Mouse (Mus musculus): ENCODE measurements around the gene Sh3bp4. TPM values are rescaled to one million over a fixed set of nuclear protein-coding genes. Genes with fewer than 3 reads are reported as not detected.

Sh3bp4 gene
- total RNA-seq, 2 experiments from 2014 or later, result 16.0 to 21.0 TPM

- intact Hi-C loops (cut with DNase I), result no loop called here
- no peak for DNase-seq (ENCODE audit: low spot score in 2 of 2)
These were observed 43.5 kb downstream of the Sh3bp4 start for GRCm38 (mm10) chr1:89113731-89114130.

- DNase-seq (ENCODE audit: low spot score in 2 of 2), result no peak
- intact Hi-C loops (cut with DNase I), result no loop called here
These were observed 46.8 kb downstream of the Sh3bp4 start for GRCm38 (mm10) chr1:89117062-89117461.

GRCm38 (mm10) chr1:89118076-89118475, 47.9 kb downstream of the Sh3bp4 start:
- DNase-seq (ENCODE audit: low spot score in 2 of 2), result no peak
- intact Hi-C loops (cut with DNase I), result no loop called here

- intact Hi-C loops (cut with DNase I), result no loop called here
- no peak for DNase-seq (ENCODE audit: low spot score in 2 of 2)
These were observed 48.6 kb downstream of the Sh3bp4 start for GRCm38 (mm10) chr1:89118836-89119235.

- DNase-seq (ENCODE audit: low spot score in 2 of 2), result no peak
- intact Hi-C loops (cut with DNase I), result no loop called here
These were observed 50.1 kb downstream of the Sh3bp4 start for GRCm38 (mm10) chr1:89120290-89120689.

GRCm38 (mm10) chr1:89121466-89121865, 51.3 kb downstream of the Sh3bp4 start:
- intact Hi-C loops (cut with DNase I), result no loop called here
- no peak for DNase-seq (ENCODE audit: low spot score in 2 of 2)

- intact Hi-C loops (cut with DNase I), result no loop called here
- no peak for DNase-seq (ENCODE audit: low spot score in 2 of 2)
These were observed 52.2 kb downstream of the Sh3bp4 start for GRCm38 (mm10) chr1:89122376-89122775.

GRCm38 (mm10) chr1:89124076-89124475, 53.9 kb downstream of the Sh3bp4 start:
- intact Hi-C loops (cut with DNase I), result no loop called here
- DNase-seq (ENCODE audit: low spot score in 2 of 2), result no peak

GRCm38 (mm10) chr1:89127163-89127562, 56.9 kb downstream of the Sh3bp4 start:
- DNase-seq (ENCODE audit: low spot score in 2 of 2), result no peak
- intact Hi-C loops (cut with DNase I), result no loop called here

- intact Hi-C loops (cut with DNase I), result no loop called here
- no peak for DNase-seq (ENCODE audit: low spot score in 2 of 2)
These were observed 60.2 kb downstream of the Sh3bp4 start for GRCm38 (mm10) chr1:89130429-89130828.

- intact Hi-C loops (cut with DNase I), result no loop called here
- no peak for DNase-seq (ENCODE audit: low spot score in 2 of 2)
These were observed 60.9 kb downstream of the Sh3bp4 start for GRCm38 (mm10) chr1:89131018-89131540.

- intact Hi-C loops (cut with DNase I), result no loop called here
- no peak for DNase-seq (ENCODE audit: low spot score in 2 of 2)
These were observed 61.5 kb downstream of the Sh3bp4 start for GRCm38 (mm10) chr1:89131707-89132106.

- no peak for DNase-seq (ENCODE audit: low spot score in 2 of 2)
- intact Hi-C loops (cut with DNase I), result no loop called here
These were observed 63.1 kb downstream of the Sh3bp4 start for GRCm38 (mm10) chr1:89133266-89133665.

- intact Hi-C loops (cut with DNase I), result no loop called here
These were observed 63.5 kb downstream of the Sh3bp4 start for GRCm38 (mm10) chr1:89133717-89134116.

GRCm38 (mm10) chr1:89136089-89136811, 66.0 kb downstream of the Sh3bp4 start:
- intact Hi-C loops (cut with DNase I), result loop anchor here (5.0 kb wide), 2 partner anchors 36 to 44 kb away; no protein-coding TSS in a partner anchor
- DNase-seq (ENCODE audit: low spot score in 2 of 2), result peak; percentile 44 to 49

More at GRCm38 (mm10) chr1:89133717-89134116, 63.5 kb downstream of the Sh3bp4 start:
- no peak for DNase-seq (ENCODE audit: low spot score in 2 of 2)

GRCm38 (mm10) chr1:89137086-89137816, 67.0 kb downstream of the Sh3bp4 start:
- intact Hi-C loops (cut with DNase I), result loop anchor here (5.0 kb wide), 2 partner anchors 35 to 45 kb away; no protein-coding TSS in a partner anchor
- no peak for DNase-seq (ENCODE audit: low spot score in 2 of 2)

- DNase-seq (ENCODE audit: low spot score in 2 of 2), result peak; percentile 55 to 75
- intact Hi-C loops (cut with DNase I), result loop anchor here (5.0 kb wide), 2 partner anchors 34 to 46 kb away; no protein-coding TSS in a partner anchor
These were observed 68.1 kb downstream of the Sh3bp4 start for GRCm38 (mm10) chr1:89138316-89138715.

- intact Hi-C loops (cut with DNase I), result loop anchor here (5.0 kb wide), 1 partner anchor 52 kb away; no protein-coding TSS in a partner anchor
- no peak for DNase-seq (ENCODE audit: low spot score in 2 of 2)
These were observed 69.9 kb downstream of the Sh3bp4 start for GRCm38 (mm10) chr1:89140113-89140512.

GRCm38 (mm10) chr1:89151071-89151470, 80.9 kb downstream of the Sh3bp4 start:
- intact Hi-C loops (cut with DNase I), result no loop called here
- DNase-seq (ENCODE audit: low spot score in 2 of 2), result no peak

GRCm38 (mm10) chr1:89152576-89152975, 82.4 kb downstream of the Sh3bp4 start:
- DNase-seq (ENCODE audit: low spot score in 2 of 2), result no peak
- intact Hi-C loops (cut with DNase I), result no loop called here
